Mouse (Mus musculus): ENCODE results near the gene Tmem203.

DNA sequence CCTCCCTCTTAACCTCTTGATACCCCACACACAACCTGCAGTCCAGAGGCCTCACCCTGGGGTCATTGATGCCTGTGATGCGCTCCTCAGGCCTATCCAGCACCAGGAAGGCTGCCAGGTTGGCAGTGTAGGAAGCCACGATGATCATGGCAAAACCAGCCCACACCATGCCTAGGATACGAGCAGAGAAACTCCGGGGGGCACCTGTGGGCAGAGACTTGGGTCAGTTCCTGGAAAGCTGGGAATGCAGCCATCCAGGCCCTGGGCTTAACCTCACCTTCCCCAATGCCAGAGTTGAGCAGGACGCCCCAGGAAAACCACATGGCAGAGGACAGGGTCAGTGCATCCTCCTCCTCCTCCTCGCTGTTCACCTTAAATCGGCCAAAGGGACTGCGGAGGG lies 41.9 kb downstream of the Tmem203 start:
- TF ChIP-seq GATA1 (IDR thresholded peaks at IDR 0.05; ENCODE audit: borderline replicate concordance, low read length) (no peak), FLI1 (IDR thresholded peaks at IDR 0.05; ENCODE audit: low read length) (no peak)
